Mouse (Mus musculus) layer of hippocampus, adult 2 months (tissue): ENCODE measurements around the gene Olfr155. TPM values are rescaled to one million over a fixed set of nuclear protein-coding genes. Genes with fewer than 3 reads are reported as not detected.
A peak's percentile ranks its signal among the peaks of the same experiment; 100 is the strongest.

Experiments
- DNase-seq, 2 experiments: peaks; one replicate each; pipeline ENCODE4 v3.0.0; 2022; ENCODE audit warnings: low spot score in 2 of 2
- H3K27ac ChIP-seq: fragments of 200-600 bp; 2 replicates; pipeline ENCODE4 v1.8.1; 2022
- H3K4me3 ChIP-seq: fragments of 200-600 bp; 2 replicates; pipeline ENCODE4 v1.8.1; 2022; ENCODE audit warnings: mild to moderate bottlenecking
- CTCF ChIP-seq: fragments of 200-600 bp; conservative IDR thresholded peaks from 2 replicates; pipeline ENCODE4 v1.8.1; 2022; ENCODE audit warnings: antibody characterized with exemption, mild to moderate bottlenecking, moderate library complexity
- long read RNA-seq, 2 experiments: library from polyadenylated mRNA; stranded (forward); transcript quantifications; one replicate each; pipeline ENCODE4 v2.0.0; 2021; ENCODE audit warnings: borderline mapping rate in 2 of 2
- total RNA-seq, 2 experiments: library from RNA; stranded (reverse); gene quantifications; 2 replicates each; pipeline ENCODE4 v1.2.3; 2021

Olfr155 gene
- total RNA-seq, result not detected
- long read RNA-seq, experiment 1, result 0 reads
- long read RNA-seq, experiment 2, result 0 reads

DNA sequence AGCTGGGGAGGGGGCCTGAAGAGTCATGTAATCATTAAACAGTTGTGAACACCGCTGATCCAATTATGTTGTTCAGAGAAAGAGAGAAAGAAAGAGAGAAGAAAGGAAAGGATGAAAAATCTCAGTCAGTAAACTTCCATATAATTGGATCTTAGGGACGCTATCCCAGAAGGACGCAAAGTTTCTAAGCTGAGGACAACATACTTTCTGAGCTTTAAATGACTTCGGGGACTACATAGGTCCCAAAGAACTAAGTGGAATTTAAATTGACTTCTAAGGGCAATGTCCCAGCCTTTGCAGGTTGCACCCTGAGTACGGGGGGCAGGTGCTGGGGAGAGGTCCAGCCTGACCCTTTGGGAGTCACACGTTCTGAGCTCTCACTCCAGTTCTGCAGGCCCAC lies at the start of gene Olfr155:
Olfr155 (plus strand) TSS at position 301 of the 400 bp plus-strand sequence.
- H3K27ac ChIP-seq, result no peak within 1 kb of the TSS
- H3K4me3 ChIP-seq, result no peak within 1 kb of the TSS
- DNase-seq, result no peak
- TF ChIP-seq CTCF, result no peak

DNA sequence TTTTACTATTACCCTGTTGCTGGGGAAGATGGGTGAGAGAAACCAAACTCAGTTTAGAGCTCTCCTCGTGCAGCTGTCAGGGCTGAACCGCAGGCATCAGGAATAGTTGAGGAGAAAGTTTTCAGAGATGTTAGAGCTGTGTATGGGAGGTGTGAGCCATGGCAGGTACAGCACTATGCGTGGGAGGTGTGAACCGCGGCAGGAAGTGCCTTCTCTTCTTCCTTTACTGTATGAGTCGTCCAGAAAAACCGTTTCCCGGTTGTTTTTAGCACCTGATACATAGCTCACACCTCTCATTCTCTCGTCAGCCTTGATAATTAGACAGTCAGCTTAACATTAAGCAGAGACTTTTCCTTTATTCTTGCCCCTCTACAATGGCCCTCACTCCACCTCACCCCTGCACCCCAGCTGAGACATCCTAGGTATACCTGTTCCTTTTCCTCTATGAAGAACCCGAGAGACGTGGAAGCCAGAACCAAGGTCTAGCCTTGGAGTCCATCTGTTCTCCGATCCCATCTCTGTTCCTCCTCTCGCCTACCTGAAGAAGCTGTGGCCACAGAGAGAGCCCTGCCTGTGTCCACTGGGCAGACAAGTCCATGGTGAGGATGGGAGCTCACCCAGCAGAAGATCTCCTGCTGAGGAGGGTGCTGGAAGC lies 28.3 kb upstream of the Olfr155 start:
- Histone ChIP-seq H3K27ac (no peak overlapping the region), H3K4me3 (no peak overlapping the region)
- no peak for DNase-seq
- TF ChIP-seq CTCF, result no peak

DNA sequence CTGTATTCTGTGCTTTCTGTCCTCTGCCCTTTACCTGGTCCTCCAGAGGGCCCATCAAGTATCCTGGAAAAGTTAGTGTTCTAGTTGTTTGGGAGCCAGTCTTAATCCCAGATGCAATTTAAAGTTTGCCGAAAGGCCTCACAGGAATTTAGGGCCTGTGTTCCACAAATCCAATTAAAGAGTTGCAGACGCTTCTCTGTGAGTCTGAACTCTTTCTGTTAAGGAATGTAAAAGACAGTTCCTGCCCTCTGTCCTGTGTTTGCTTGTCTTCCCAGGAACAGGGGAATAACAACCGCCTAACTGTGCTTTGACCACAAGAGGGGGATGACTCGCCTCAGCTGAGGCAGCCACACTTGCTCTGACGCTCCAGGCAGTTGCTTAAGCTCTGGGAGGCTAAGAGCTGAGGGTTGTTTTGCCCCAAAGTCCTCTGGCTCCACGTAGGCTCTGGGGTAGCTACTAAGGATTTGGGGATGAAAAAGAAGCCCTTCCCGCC lies 27.5 kb upstream of the Olfr155 start, which contains the start of gene Olfr156:
Olfr156 (minus strand) TSS at position 51 of the 493 bp plus-strand sequence.
- Histone ChIP-seq H3K27ac (no peak within 1 kb of the TSS), H3K4me3 (no peak within 1 kb of the TSS)
- no peak for DNase-seq
- TF ChIP-seq CTCF, result peak; percentile 73

DNA sequence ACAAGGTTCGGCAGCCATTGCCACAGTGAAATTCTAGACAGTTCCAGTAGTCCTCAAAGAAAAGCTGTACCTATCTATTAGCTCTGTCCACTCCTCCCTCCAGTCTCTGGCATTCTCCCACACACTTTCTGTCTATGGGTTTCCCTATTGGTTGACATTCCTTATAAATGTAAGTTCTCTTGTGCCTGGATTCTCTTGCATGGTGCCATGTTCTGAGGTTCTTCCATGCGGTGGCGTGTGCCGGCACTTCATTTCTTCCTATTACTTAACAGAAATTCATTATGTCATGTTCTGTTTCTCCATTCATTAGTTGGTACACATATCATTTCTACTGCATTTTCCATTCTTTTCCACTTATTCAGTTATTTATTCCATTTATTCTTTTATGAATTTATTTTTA lies 22.6 kb upstream of the Olfr155 start:
- Histone ChIP-seq H3K27ac (no peak overlapping the region), H3K4me3 (no peak overlapping the region)
- TF ChIP-seq CTCF, result no peak
- DNase-seq, result no peak

DNA sequence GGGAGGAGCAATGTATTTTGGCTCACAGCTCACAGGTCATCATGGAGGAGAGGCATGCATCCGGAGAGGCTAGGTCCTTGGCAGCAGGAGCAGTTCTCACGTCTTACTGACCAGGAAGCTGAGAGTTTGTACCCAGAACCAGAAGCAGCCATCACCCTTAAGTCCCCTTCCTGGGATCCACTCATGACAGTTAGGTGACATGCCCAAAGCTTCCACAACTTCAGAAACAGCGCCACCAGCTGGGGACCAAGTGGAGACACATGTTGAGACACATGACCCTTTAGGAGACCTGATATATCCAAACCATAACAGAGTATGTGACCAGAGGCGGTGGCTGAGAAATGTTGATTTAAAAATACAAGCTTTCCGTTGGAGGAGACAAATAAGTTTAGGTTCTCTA lies 19.3 kb upstream of the Olfr155 start:
- no peak for DNase-seq
- H3K27ac ChIP-seq, result no peak overlapping the region
- TF ChIP-seq CTCF, result peak; percentile 25; the same call in 1 of the 2 replicates
- no peak overlapping the region for H3K4me3 ChIP-seq

DNA sequence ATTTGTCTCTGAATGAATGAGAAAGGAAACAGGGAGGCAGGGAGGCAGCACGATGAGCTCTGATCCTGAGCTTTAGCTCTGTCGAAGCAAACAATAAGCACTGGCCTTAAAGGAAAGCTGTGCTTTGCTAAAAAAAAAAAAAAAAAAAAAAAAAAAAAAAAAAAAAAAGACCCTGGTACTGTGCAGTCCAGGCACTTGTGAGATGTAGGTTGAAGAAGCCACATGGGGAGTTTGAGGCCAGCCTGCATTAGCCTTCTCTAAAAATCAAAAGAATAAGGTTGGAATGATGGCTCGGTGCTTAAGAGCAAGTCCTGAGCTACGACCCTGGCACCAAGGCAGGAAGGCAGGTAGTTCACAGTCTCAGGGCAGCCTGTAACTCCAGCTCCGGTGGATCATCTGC lies 17.6 kb upstream of the Olfr155 start:
- no peak overlapping the region for H3K27ac ChIP-seq
- no peak for DNase-seq
- H3K4me3 ChIP-seq, result no peak overlapping the region
- no peak for TF ChIP-seq CTCF

DNA sequence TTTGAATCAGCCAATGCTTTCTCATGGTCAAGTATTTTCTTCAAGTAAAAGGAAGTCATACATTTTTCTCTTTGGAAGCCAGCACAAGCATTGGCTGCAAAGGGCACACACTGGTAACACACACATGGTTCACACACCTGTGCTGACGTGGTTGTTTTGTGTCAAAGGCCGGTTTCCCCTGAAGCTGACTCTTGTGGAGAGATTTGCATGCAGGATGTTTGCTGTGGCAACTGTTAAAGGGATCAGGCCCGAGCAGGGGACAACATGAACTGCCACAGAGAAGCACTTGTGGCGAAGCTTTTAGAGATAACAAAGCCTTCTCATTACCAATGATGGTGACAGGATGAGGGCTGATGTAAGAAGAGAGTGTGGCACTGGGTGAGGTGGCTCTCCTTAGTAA lies 16.6 kb upstream of the Olfr155 start:
- Histone ChIP-seq H3K4me3 (no peak overlapping the region), H3K27ac (no peak overlapping the region)
- TF ChIP-seq CTCF, result no peak
- DNase-seq, result no peak

DNA sequence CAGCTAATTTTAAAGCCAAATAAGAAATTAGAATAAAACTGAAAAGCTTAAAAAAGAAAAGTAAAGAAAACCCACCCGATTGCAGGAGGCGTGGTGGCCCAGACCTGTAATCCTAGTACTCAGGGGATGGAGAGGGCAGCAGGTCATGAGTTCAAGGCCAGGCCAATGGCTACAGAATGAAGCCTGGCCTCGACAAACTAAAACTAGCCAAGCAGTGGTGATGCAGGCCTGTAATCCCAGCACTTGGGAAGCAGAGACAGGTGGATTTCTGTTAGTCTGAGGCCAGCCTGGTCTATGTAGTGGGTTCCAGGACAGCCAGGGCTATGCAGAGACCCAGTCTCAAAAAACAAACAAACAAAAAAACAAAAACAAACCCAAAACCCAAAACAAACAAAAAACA lies 13.0 kb upstream of the Olfr155 start:
- no peak for TF ChIP-seq CTCF
- no peak overlapping the region for H3K4me3 ChIP-seq
- no peak overlapping the region for H3K27ac ChIP-seq
- DNase-seq, result no peak

DNA sequence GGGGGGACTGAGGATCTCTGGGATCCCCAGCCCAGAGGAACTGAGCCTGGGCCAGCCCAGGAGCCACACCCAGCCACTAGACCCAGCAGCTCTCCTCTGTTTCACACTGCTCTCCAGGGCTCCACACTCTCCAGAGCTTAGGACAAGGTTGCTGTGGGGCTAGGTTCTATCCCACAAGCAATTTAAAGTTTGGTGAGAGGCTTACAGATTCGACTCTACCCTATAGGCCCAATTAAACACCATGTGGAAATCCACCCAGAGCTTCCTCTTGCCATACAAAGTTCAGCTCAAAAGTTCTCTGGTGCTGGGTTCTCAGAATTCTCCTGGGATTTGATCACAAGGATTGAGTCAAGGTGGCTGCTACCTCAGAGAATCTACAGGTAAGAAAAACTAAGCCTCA lies 11.3 kb upstream of the Olfr155 start, which contains the start of gene Olfr157:
Olfr157 (minus strand) TSS at position 101 of the 400 bp plus-strand sequence.
- DNase-seq, result no peak
- no peak for TF ChIP-seq CTCF
- no peak within 1 kb of the TSS for H3K27ac ChIP-seq

DNA sequence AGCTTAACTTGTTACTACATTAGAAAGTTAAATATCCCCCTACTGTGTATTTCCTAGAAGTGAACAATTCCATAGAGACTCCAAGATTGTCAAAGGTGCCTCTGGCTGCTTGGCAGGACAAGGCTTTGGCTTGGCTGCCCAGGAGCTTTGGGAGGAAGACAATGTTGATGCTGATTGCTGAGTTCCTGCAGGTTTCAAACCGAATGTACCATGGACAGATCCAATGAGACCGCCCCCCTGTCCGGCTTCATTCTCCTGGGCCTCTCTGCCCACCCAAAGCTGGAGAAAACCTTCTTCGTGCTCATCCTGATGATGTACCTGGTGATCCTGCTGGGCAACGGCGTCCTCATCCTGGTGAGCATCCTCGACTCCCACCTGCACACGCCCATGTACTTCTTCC lies 2.7 kb downstream of the Olfr155 start:
- no peak for DNase-seq
- no peak overlapping the region for H3K4me3 ChIP-seq
- H3K27ac ChIP-seq, result no peak overlapping the region
- TF ChIP-seq CTCF, result no peak

More for the DNA sequence above, 11.3 kb upstream of the Olfr155 start, which contains the start of gene Olfr157:
- no peak within 1 kb of the TSS for H3K4me3 ChIP-seq

DNA sequence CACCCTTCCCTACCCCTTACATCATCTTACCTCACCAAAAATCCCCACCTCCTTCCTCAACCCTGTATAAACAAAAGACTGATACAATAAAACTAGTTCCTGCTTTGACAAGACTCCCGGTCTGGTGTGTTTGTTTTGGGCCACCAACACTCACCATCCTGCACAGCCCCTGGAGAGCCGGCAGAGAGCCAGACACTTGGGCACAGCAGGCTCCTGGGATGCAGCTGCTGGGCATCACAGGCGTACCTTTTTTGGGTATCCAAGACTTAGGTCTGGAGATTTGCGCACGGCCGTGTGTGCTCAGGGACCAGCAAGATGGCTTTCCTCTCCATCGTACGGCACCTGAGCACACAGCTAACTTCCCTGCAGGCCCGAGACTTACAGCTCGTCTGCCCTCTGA lies 8.5 kb downstream of the Olfr155 start:
- no peak for TF ChIP-seq CTCF
- no peak overlapping the region for H3K4me3 ChIP-seq
- no peak for DNase-seq
- no peak overlapping the region for H3K27ac ChIP-seq

DNA sequence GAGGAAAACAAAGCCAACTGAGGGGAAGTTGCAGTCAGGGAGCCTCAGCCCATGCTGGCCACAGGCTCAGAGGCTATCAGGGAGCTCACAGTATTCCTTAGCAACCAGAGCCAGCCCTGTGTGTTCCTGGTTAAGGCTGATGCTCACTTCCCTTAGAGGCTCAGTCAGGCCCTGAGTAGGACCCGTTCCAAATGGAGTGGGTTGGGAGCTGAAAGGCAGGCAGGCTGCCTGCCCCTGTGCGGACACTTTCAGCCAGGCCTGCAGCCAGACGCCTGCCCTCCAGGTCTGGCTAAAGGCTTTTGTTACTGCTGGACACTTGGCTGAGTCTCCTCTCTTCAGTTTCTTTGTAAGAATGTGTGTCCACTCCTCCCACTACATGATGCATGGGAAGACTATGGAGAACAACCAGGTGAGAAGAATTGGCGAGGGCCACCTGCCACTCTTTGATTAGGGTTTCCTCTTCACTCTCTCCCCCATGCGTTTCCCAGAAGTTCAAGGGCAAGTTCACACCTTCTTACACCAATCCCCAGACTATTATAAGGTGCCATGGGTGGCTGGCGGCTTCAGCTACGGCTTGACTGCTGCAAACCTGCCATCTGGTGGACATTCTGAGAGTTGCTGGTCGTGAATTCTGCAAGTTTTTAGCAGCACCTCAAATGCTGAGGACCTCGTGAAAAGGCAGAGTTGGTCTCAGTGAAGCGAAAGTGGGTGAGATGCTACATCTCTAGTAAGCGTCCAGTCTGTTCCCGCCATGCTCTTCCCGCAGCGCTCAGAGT lies 9.6 kb downstream of the Olfr155 start:
- Histone ChIP-seq H3K27ac (no peak overlapping the region; the same call in 1 of the 2 replicates), H3K4me3 (no peak overlapping the region)
- DNase-seq, result peak; percentile 51 to 81
- peak; percentile 88 for TF ChIP-seq CTCF

DNA sequence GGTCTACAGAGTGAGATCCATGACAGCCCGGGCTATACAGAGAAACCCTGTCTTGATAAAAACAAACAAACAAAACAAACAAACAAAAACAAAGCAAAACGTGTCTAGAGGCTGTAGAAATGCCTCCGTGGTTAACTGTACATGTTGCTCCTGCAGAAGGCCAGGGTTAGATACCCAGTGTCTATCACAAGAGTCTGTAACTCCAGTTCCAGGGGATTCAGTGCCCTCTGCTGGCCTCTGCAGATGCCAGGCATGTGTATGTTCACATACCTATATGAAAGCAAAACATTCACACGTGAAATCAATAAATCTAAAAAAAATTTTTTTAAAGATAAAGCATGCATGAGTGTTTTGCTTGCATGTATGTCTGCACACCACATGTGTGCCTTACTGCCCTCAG lies 11.9 kb downstream of the Olfr155 start:
- H3K4me3 ChIP-seq, result no peak overlapping the region
- H3K27ac ChIP-seq, result no peak overlapping the region
- no peak for DNase-seq
- 0 out of 2 replicates have a peak, but pooled peaks have one; percentile 12 for TF ChIP-seq CTCF
